Mouse (Mus musculus): Measurements from ENCODE around the gene 1110017D15Rik. TPM values are rescaled to one million over a fixed set of nuclear protein-coding genes. Genes with fewer than 3 reads are reported as not detected.
A peak's percentile ranks its signal among the peaks of the same experiment; 100 is the strongest.

The 1110017D15Rik gene
- polyA plus RNA-seq, 1 experiment, result 0.11 TPM

GRCm38 (mm10) chr4:41552529-41552928, 35.4 kb upstream of the 1110017D15Rik start:
- DNase-seq, result peak; percentile 90
- H3K27ac ChIP-seq (ENCODE audit: insufficient read depth, low read depth, low read length), result no peak overlapping the region
- TF ChIP-seq POLR2A (IDR thresholded peaks at IDR 0.05; ENCODE audit: low read depth, low read length) (no peak), CTCF (conservative IDR thresholded peaks at IDR 0.05; ENCODE audit: insufficient read depth, insufficient read length, low read depth, low read length) (peak; percentile 91)
- no peaks in the 10 kb centered on the region for H3K27me3 ChIP-seq (replicated peaks; ENCODE audit: control insufficient read depth, insufficient read depth, low read length)
- 38% methylated on average over 6 of the region's 6 CpGs for WGBS
- H3K36me3 ChIP-seq (ENCODE audit: control insufficient read depth, insufficient read depth, low read length), result no peaks in the 10 kb centered on the region
- H3K4me3 ChIP-seq (ENCODE audit: insufficient read depth, low read depth, low read length), result no peak overlapping the region
- peaks cover 8% of the 10 kb centered on the region for H3K4me1 ChIP-seq (ENCODE audit: control insufficient read depth, insufficient read depth, low read length)

- Histone ChIP-seq H3K27me3 (replicated peaks; ENCODE audit: control insufficient read depth, insufficient read depth, low read length) (no peaks in the 10 kb centered on the region), H3K36me3 (ENCODE audit: control insufficient read depth, insufficient read depth, low read length) (no peaks in the 10 kb centered on the region), H3K4me1 (ENCODE audit: control insufficient read depth, insufficient read depth, low read length) (no peaks in the 10 kb centered on the region), H3K27ac (ENCODE audit: insufficient read depth, low read depth, low read length) (no peak overlapping the region), H3K4me3 (ENCODE audit: insufficient read depth, low read depth, low read length) (no peak overlapping the region)
- no peak for DNase-seq
- 93% methylated on average over 1 of the region's 1 CpGs for WGBS
- TF ChIP-seq POLR2A (IDR thresholded peaks at IDR 0.05; ENCODE audit: low read depth, low read length) (no peak), CTCF (conservative IDR thresholded peaks at IDR 0.05; ENCODE audit: insufficient read depth, insufficient read length, low read depth, low read length) (no peak)
Measured at GRCm38 (mm10) chr4:41547086-41547485, 30.0 kb upstream of the 1110017D15Rik start.

- no peak overlapping the region for H3K27ac ChIP-seq (ENCODE audit: insufficient read depth, low read depth, low read length)
- H3K27me3 ChIP-seq (replicated peaks; ENCODE audit: control insufficient read depth, insufficient read depth, low read length), result no peaks in the 10 kb centered on the region
- DNase-seq, result peak; percentile 37
- WGBS, result 22% methylated on average over 8 of the region's 8 CpGs
- no peaks in the 10 kb centered on the region for H3K36me3 ChIP-seq (ENCODE audit: control insufficient read depth, insufficient read depth, low read length)
- H3K4me3 ChIP-seq (ENCODE audit: insufficient read depth, low read depth, low read length), result no peak overlapping the region
- no peak for TF ChIP-seq CTCF (conservative IDR thresholded peaks at IDR 0.05; ENCODE audit: insufficient read depth, insufficient read length, low read depth, low read length)
- no peaks in the 10 kb centered on the region for H3K4me1 ChIP-seq (ENCODE audit: control insufficient read depth, insufficient read depth, low read length)
Measured at GRCm38 (mm10) chr4:41545985-41546384, 28.9 kb upstream of the 1110017D15Rik start.

GRCm38 (mm10) chr4:41542136-41542535, 25.0 kb upstream of the 1110017D15Rik start:
- H3K27me3 ChIP-seq (replicated peaks; ENCODE audit: control insufficient read depth, insufficient read depth, low read length), result no peaks in the 10 kb centered on the region
- no peaks in the 10 kb centered on the region for H3K4me1 ChIP-seq (ENCODE audit: control insufficient read depth, insufficient read depth, low read length)
- WGBS, result 76% methylated on average over 8 of the region's 8 CpGs
- H3K4me3 ChIP-seq (ENCODE audit: insufficient read depth, low read depth, low read length), result no peak overlapping the region
- no peak for TF ChIP-seq CTCF (conservative IDR thresholded peaks at IDR 0.05; ENCODE audit: insufficient read depth, insufficient read length, low read depth, low read length)
- no peak for TF ChIP-seq POLR2A (IDR thresholded peaks at IDR 0.05; ENCODE audit: low read depth, low read length)
- no peak for DNase-seq
- H3K27ac ChIP-seq (ENCODE audit: insufficient read depth, low read depth, low read length), result no peak overlapping the region
- no peaks in the 10 kb centered on the region for H3K36me3 ChIP-seq (ENCODE audit: control insufficient read depth, insufficient read depth, low read length)

GRCm38 (mm10) chr4:41534866-41535265, 17.7 kb upstream of the 1110017D15Rik start:
- TF ChIP-seq POLR2A (IDR thresholded peaks at IDR 0.05; ENCODE audit: low read depth, low read length) (no peak), CTCF (conservative IDR thresholded peaks at IDR 0.05; ENCODE audit: insufficient read depth, insufficient read length, low read depth, low read length) (no peak)
- no peak for DNase-seq
- no peaks in the 10 kb centered on the region for H3K36me3 ChIP-seq (ENCODE audit: control insufficient read depth, insufficient read depth, low read length)
- H3K27me3 ChIP-seq (replicated peaks; ENCODE audit: control insufficient read depth, insufficient read depth, low read length), result no peaks in the 10 kb centered on the region
- no peaks in the 10 kb centered on the region for H3K4me1 ChIP-seq (ENCODE audit: control insufficient read depth, insufficient read depth, low read length)
- H3K27ac ChIP-seq (ENCODE audit: insufficient read depth, low read depth, low read length), result no peak overlapping the region
- WGBS, result 83% methylated on average over 5 of the region's 5 CpGs
- no peak overlapping the region for H3K4me3 ChIP-seq (ENCODE audit: insufficient read depth, low read depth, low read length)

GRCm38 (mm10) chr4:41532420-41532819, 15.3 kb upstream of the 1110017D15Rik start:
- Histone ChIP-seq H3K27me3 (replicated peaks; ENCODE audit: control insufficient read depth, insufficient read depth, low read length) (no peaks in the 10 kb centered on the region), H3K4me3 (ENCODE audit: insufficient read depth, low read depth, low read length) (no peak overlapping the region), H3K27ac (ENCODE audit: insufficient read depth, low read depth, low read length) (no peak overlapping the region), H3K36me3 (ENCODE audit: control insufficient read depth, insufficient read depth, low read length) (no peaks in the 10 kb centered on the region), H3K4me1 (ENCODE audit: control insufficient read depth, insufficient read depth, low read length) (peaks cover 3% of the 10 kb centered on the region)
- DNase-seq, result no peak
- 36% methylated on average over 6 of the region's 6 CpGs for WGBS
- no peak for TF ChIP-seq POLR2A (IDR thresholded peaks at IDR 0.05; ENCODE audit: low read depth, low read length)
- no peak for TF ChIP-seq CTCF (conservative IDR thresholded peaks at IDR 0.05; ENCODE audit: insufficient read depth, insufficient read length, low read depth, low read length)

GRCm38 (mm10) chr4:41527996-41528395, 10.9 kb upstream of the 1110017D15Rik start:
- no peak for TF ChIP-seq POLR2A (IDR thresholded peaks at IDR 0.05; ENCODE audit: low read depth, low read length)
- TF ChIP-seq CTCF (conservative IDR thresholded peaks at IDR 0.05; ENCODE audit: insufficient read depth, insufficient read length, low read depth, low read length), result no peak

GRCm38 (mm10) chr4:41527076-41527475, 9.9 kb upstream of the 1110017D15Rik start:
- Histone ChIP-seq H3K27me3 (replicated peaks; ENCODE audit: control insufficient read depth, insufficient read depth, low read length) (no peaks in the 10 kb centered on the region), H3K36me3 (ENCODE audit: control insufficient read depth, insufficient read depth, low read length) (no peaks in the 10 kb centered on the region), H3K27ac (ENCODE audit: insufficient read depth, low read depth, low read length) (no peak overlapping the region), H3K4me1 (ENCODE audit: control insufficient read depth, insufficient read depth, low read length) (peaks cover 3% of the 10 kb centered on the region), H3K4me3 (ENCODE audit: insufficient read depth, low read depth, low read length) (no peak overlapping the region)
- DNase-seq, result no peak
- no peak for TF ChIP-seq POLR2A (IDR thresholded peaks at IDR 0.05; ENCODE audit: low read depth, low read length)
- TF ChIP-seq CTCF (conservative IDR thresholded peaks at IDR 0.05; ENCODE audit: insufficient read depth, insufficient read length, low read depth, low read length), result no peak
- 67% methylated on average over 13 of the region's 13 CpGs for WGBS

More at GRCm38 (mm10) chr4:41527996-41528395, 10.9 kb upstream of the 1110017D15Rik start:
- peaks cover 3% of the 10 kb centered on the region for H3K4me1 ChIP-seq (ENCODE audit: control insufficient read depth, insufficient read depth, low read length)
- no peaks in the 10 kb centered on the region for H3K36me3 ChIP-seq (ENCODE audit: control insufficient read depth, insufficient read depth, low read length)
- no peaks in the 10 kb centered on the region for H3K27me3 ChIP-seq (replicated peaks; ENCODE audit: control insufficient read depth, insufficient read depth, low read length)
- H3K27ac ChIP-seq (ENCODE audit: insufficient read depth, low read depth, low read length), result no peak overlapping the region
- H3K4me3 ChIP-seq (ENCODE audit: insufficient read depth, low read depth, low read length), result no peak overlapping the region
- WGBS, result 22% methylated on average over 8 of the region's 8 CpGs
- DNase-seq, result peak; percentile 92

All from kidney, adult 2 months (tissue).